Comparison of ENCODE assay signal across 23 mouse cellular contexts in the genomic region with DNA sequence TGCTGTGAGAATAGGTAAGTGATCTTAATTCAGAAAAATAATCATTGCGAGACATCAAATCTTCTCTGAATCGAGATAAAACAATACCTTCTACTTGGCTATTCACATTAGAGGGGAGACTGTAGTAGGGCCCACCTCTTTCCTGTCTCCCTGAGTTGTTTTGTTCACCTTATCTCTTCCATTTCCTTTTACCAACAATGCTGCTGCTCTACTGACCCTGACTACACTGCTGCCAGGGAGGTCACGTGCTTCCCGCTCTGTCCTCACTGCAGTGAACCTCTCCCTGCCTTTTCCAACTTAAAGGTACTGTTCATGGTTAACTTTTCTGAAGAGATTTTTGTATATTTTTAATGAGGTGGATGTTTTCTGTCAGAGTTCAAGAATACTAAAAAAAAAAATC. TPM values are rescaled to one million over a fixed set of nuclear protein-coding genes. Genes with fewer than 3 reads are reported as not detected.
DNase-seq lines count a peak whose midpoint lies in the region; ATAC-seq and TF ChIP-seq lines count a peak whose summit lies in the region.
"Had no signal": no experiment of that assay in that cellular context is flagged by ENCODE, and none has a peak within 500 bp of the region (broad histone marks: within the 10 kb centered on the region; RNA-seq: fewer than 3 reads in every experiment).

No protein-coding gene starts in this region.

- TF ChIP-seq CTCF in lung, postnatal 0 days (IDR thresholded peaks at IDR 0.05) = no peak

- 52% methylated on average over 4 of the region's 4 CpGs for WGBS in heart, embryonic 13.5 days
- WGBS in liver, embryonic 11.5 days = 61% methylated on average over 4 of the region's 4 CpGs
- 50% methylated on average over 4 of the region's 4 CpGs for WGBS in lung, postnatal 0 days

- H3K4me1 ChIP-seq in heart, embryonic 13.5 days = no peaks in the 10 kb centered on the region
- no peaks in the 10 kb centered on the region for H3K4me1 ChIP-seq in liver, embryonic 11.5 days (replicated peaks; ENCODE audit: control insufficient read depth, insufficient read depth, low read length)
- no peaks in the 10 kb centered on the region for H3K4me1 ChIP-seq in lung, postnatal 0 days (ENCODE audit: insufficient read depth, low read depth, low read length)
- H3K4me1 ChIP-seq: embryonic facial prominence, embryonic 10.5 days; hindbrain, embryonic 13.5 days had no signal

- ATAC-seq in heart, embryonic 13.5 days (ENCODE audit: extremely low read depth, insufficient number of reproducible peaks, low FRiP score, low TSS enrichment) = peak; percentile 71
- peak; percentile 69 for ATAC-seq in liver, embryonic 11.5 days (replicated peaks; ENCODE audit: low FRiP score)
- peak; percentile 65 for ATAC-seq in lung, postnatal 0 days
- ATAC-seq: inflammation-experienced regulatory T-cells, adult 6 months had no signal

- no peaks in the 10 kb centered on the region for H3K27me3 ChIP-seq in heart, embryonic 13.5 days (replicated peaks)
- H3K27me3 ChIP-seq in liver, embryonic 11.5 days (replicated peaks; ENCODE audit: control insufficient read depth, insufficient read depth, low read length) = no peaks in the 10 kb centered on the region
- H3K27me3 ChIP-seq in lung, postnatal 0 days (replicated peaks; ENCODE audit: insufficient read depth, low read length) = no peaks in the 10 kb centered on the region
- H3K27me3 ChIP-seq: CH12.LX; forebrain, embryonic 12.5 days; hindbrain, embryonic 13.5 days; limb, embryonic 13.5 days had no signal

- no peak overlapping the region for H3K4me3 ChIP-seq in heart, embryonic 13.5 days
- H3K4me3 ChIP-seq in liver, embryonic 11.5 days (ENCODE audit: low read depth, low read length) = no peak overlapping the region
- H3K4me3 ChIP-seq in lung, postnatal 0 days (ENCODE audit: low read depth, low read length) = no peak overlapping the region
- H3K4me3 ChIP-seq: embryonic facial prominence, embryonic 10.5 days; forebrain, embryonic 12.5 days; gastrocnemius, adult 2 months; heart, adult 2 months; hindbrain, embryonic 13.5 days; layer of hippocampus, adult 2 months; left cerebral cortex, adult 2 months; limb, embryonic 13.5 days had no signal

- no peak overlapping the region for H3K4me2 ChIP-seq in heart, embryonic 13.5 days
- H3K4me2 ChIP-seq in liver, embryonic 11.5 days = no peak overlapping the region
- no peak overlapping the region for H3K4me2 ChIP-seq in lung, postnatal 0 days (replicated peaks; ENCODE audit: low read depth, low read length)
- H3K4me2 ChIP-seq: forebrain, embryonic 12.5 days; hindbrain, embryonic 13.5 days; limb, embryonic 13.5 days had no signal

- H3K36me3 ChIP-seq in heart, embryonic 13.5 days = no peaks in the 10 kb centered on the region
- H3K36me3 ChIP-seq in liver, embryonic 11.5 days (ENCODE audit: control insufficient read depth, insufficient read depth, low read length) = no peaks in the 10 kb centered on the region
- H3K36me3 ChIP-seq in lung, postnatal 0 days (ENCODE audit: insufficient read depth, low read length) = no peaks in the 10 kb centered on the region
- H3K36me3 ChIP-seq: embryonic facial prominence, embryonic 10.5 days; forebrain, embryonic 12.5 days; limb, embryonic 13.5 days had no signal

- no peak overlapping the region for H3K27ac ChIP-seq in heart, embryonic 13.5 days (replicated peaks)
- no peak overlapping the region for H3K27ac ChIP-seq in liver, embryonic 11.5 days (ENCODE audit: low read depth, low read length)
- no peak overlapping the region for H3K27ac ChIP-seq in lung, postnatal 0 days (ENCODE audit: low read length)
- H3K27ac ChIP-seq: embryonic facial prominence, embryonic 10.5 days; forebrain, embryonic 12.5 days; gastrocnemius, adult 2 months; heart, adult 2 months; hindbrain, embryonic 13.5 days; layer of hippocampus, adult 2 months; left cerebral cortex, adult 2 months; limb, embryonic 13.5 days; stomach, postnatal 0 days had no signal

- peak; percentile 12 for DNase-seq in heart, adult 8-10 months (ENCODE audit: low spot score)
- DNase-seq in liver, embryonic 11.5 days (ENCODE audit: low spot score) = no peak
- peak; percentile 11 for DNase-seq in lung, postnatal 0 days (ENCODE audit: low spot score)
- no peak for DNase-seq in embryo, embryonic 11 days
- DNase-seq in urinary bladder, postnatal 10 days (ENCODE audit: low spot score) = no peak
- DNase-seq in adrenal gland, adult 2 months = no peak
- DNase-seq in cerebellum, adult 11-12 months = no peak
- DNase-seq: cerebellum, adult 8-10 months; gastrocnemius, adult 2 months; kidney, adult 2 months; kidney, postnatal 14 days; right cerebral cortex, postnatal 4 days had no signal

- TF ChIP-seq EP300 in lung, postnatal 0 days (IDR thresholded peaks at IDR 0.05) = no peak

- H3K9ac ChIP-seq in heart, embryonic 13.5 days = no peak overlapping the region
- H3K9ac ChIP-seq in liver, embryonic 11.5 days (ENCODE audit: low read depth, low read length) = no peak overlapping the region
- no peak overlapping the region for H3K9ac ChIP-seq in lung, postnatal 0 days (replicated peaks; ENCODE audit: low read depth)
- H3K9ac ChIP-seq: forebrain, embryonic 12.5 days; hindbrain, embryonic 13.5 days; limb, embryonic 13.5 days had no signal

- H3K9me3 ChIP-seq in heart, embryonic 13.5 days = no peaks in the 10 kb centered on the region
- no peaks in the 10 kb centered on the region for H3K9me3 ChIP-seq in liver, embryonic 11.5 days (ENCODE audit: control insufficient read depth, low read length)
- no peaks in the 10 kb centered on the region for H3K9me3 ChIP-seq in lung, postnatal 0 days (ENCODE audit: low read length)
- H3K9me3 ChIP-seq: embryonic facial prominence, embryonic 10.5 days; forebrain, embryonic 12.5 days; hindbrain, embryonic 13.5 days; limb, embryonic 13.5 days had no signal

RNA-seq across cellular contexts. Expression of a gene that starts 52.8 kb away (rescaled TPM):
- total RNA-seq in heart, adult 8-10 months (2022) = 100 to 1,000 TPM in 3 of 4 experiments, 10 to 100 TPM in 1; 88.8 to 117 (median 110) TPM
- polyA plus RNA-seq in heart, embryonic 13.5 days (2015; fragmentation: Nextera tagmentation; extraction: Ambion mirVana) = 22.6 and 22.8 TPM in 2 replicates
- polyA plus RNA-seq in liver, embryonic 11.5 days (2014; fragmentation: Nextera tagmentation; extraction: Ambion mirVana) = 18.1 and 20.3 TPM in 2 replicates
- polyA plus RNA-seq in lung, postnatal 0 days (2015; fragmentation: Nextera tagmentation; extraction: Ambion mirVana) = 10.4 and 16.2 TPM in 2 replicates
- 100 to 1,000 TPM; 152 to 179 TPM for total RNA-seq in adrenal gland, adult 2 months (2021)
- polyA plus RNA-seq in adrenal gland, adult 2 months (2012; rRNA removed) = 18.9 and 20.6 TPM in 2 replicates

Comparison
In these comparisons a context has a peak if more than half of its experiments do, and no peak if none do; other contexts are left out.
1. DNase-seq: peak in heart, adult 8-10 months (single experiment) and lung, postnatal 0 days (single experiment); none in liver, embryonic 11.5 days (single experiment), embryo, embryonic 11 days (single experiment), urinary bladder, postnatal 10 days (single experiment), adrenal gland, adult 2 months (single experiment) and cerebellum, adult 11-12 months (single experiment).
2. Peak in every context shown above with its lines, with median percentiles within 50 percentile points of each other: ATAC-seq.